Mouse (Mus musculus) lung, adult 2 months (tissue): ENCODE measurements at regions not wholly inside any gene's neighbourhood (a gene's known extent, or its start where the extent isn't known, plus 50 kb on each side); places are given as distances from the start of the nearest gene placed in this dataset.

Source experiments
- CTCF ChIP-seq: fragments of 200-500 bp; IDR thresholded peaks from 2 replicates; pipeline ENCODE4 v1.5.1; 2011; ENCODE audit warnings: mild to moderate bottlenecking, low read length, control low read depth; ENCODE audit not compliant: insufficient read depth
- POLR2A ChIP-seq: fragments of 200-500 bp; IDR thresholded peaks from 2 replicates; pipeline ENCODE4 v1.6.1; 2011; ENCODE audit warnings: low read depth, mild to moderate bottlenecking, control low read depth, low read length, borderline replicate concordance; ENCODE audit errors: extremely low read depth

GRCm38 (mm10) chr13:117425015-117425414 is 177.1 kb upstream of the Hcn1 start:
- TF ChIP-seq POLR2A, result no peak
- no peak for TF ChIP-seq CTCF
